Mouse (Mus musculus) lung, postnatal 0 days (tissue): ENCODE measurements around the gene Il1rn.

Experiments
- CTCF ChIP-seq: IDR thresholded peaks from 2 replicates; pipeline ENCODE4 v1.5.1; 2016; ENCODE audit warnings: antibody characterized with exemption, mild to moderate bottlenecking
- EP300 ChIP-seq: IDR thresholded peaks from 2 replicates; pipeline ENCODE4 v1.6.1; 2016; ENCODE audit warnings: antibody characterized with exemption, mild to moderate bottlenecking, control low read depth

DNA sequence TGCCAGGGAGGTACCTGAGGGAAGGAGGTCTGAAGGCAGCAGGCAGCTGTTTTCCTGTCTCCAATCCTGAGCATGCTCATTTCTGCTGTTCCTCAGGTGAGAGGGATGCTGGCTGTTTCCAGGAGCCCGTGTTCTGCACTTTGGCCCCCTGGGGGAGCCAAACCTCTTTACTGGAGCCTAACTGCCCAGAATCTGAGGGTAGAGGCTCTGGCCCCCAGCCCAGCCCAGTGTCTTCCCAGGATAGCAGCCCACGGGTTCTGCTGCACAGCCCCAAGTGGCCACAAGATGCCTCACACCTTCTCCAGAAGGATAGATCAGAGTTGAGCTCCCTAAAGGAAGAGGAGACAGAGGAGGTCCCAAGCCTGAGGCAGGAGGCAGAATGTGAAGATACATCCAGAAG, 60.5 kb downstream of the Il1rn start:
- no peak for TF ChIP-seq CTCF
- TF ChIP-seq EP300: no peak
